Mouse (Mus musculus) CD4-positive, CD25-positive, alpha-beta regulatory T cell, adult 4 months (primary cell): ENCODE data around the gene Eno3. TPM values are rescaled to one million over a fixed set of nuclear protein-coding genes. Genes with fewer than 3 reads are reported as not detected.

ENCODE experiments used
- ATAC-seq: one replicate; pipeline ENCODE4 v1.8.0; 2017
- polyA plus RNA-seq, 2 experiments: library from polyadenylated mRNA; unstranded; fragments of 100-300 nt; shearing (Covaris generic); gene quantifications; one replicate each; pipeline ENCODE4 v1.2.1; 2017

Gene Eno3
- polyA plus RNA-seq, 2 experiments from 2014 or later, result 32.6 to 32.7 TPM

GRCm38 (mm10) chr11:70644564-70645103 is 12.4 kb upstream of the Eno3 start:
- ATAC-seq, result no peak

GRCm38 (mm10) chr11:70645461-70646258 is 11.3 kb upstream of the Eno3 start:
- ATAC-seq, result no peak

GRCm38 (mm10) chr11:70646259-70646555 is 10.8 kb upstream of the Eno3 start:
- ATAC-seq, result no peak

- peak; percentile 72 for ATAC-seq
Measured at GRCm38 (mm10) chr11:70646691-70647650, 10.0 kb upstream of the Eno3 start, which contains the start of the genes Rnf167 and Slc25a11. Gene Rnf167 (plus strand): TSS chr11:70647235. Gene Slc25a11 (minus strand): TSS chr11:70647479.

- no peak for ATAC-seq
Measured at GRCm38 (mm10) chr11:70647716-70648420, 9.1 kb upstream of the Eno3 start.

GRCm38 (mm10) chr11:70648512-70648911 is 8.5 kb upstream of the Eno3 start:
- no peak for ATAC-seq

- no peak for ATAC-seq
Measured at GRCm38 (mm10) chr11:70649185-70649734, 7.7 kb upstream of the Eno3 start.

GRCm38 (mm10) chr11:70650322-70651175 is 6.5 kb upstream of the Eno3 start:
- ATAC-seq, result peak; percentile 48

GRCm38 (mm10) chr11:70651391-70651790 is 5.6 kb upstream of the Eno3 start:
- no peak for ATAC-seq

GRCm38 (mm10) chr11:70652029-70652883 is 4.7 kb upstream of the Eno3 start:
- ATAC-seq, result no peak

GRCm38 (mm10) chr11:70652884-70653344 is 4.1 kb upstream of the Eno3 start:
- ATAC-seq, result no peak

GRCm38 (mm10) chr11:70653345-70654197 is 3.4 kb upstream of the Eno3 start:
- peak; percentile 17 for ATAC-seq

- ATAC-seq, result peak; percentile 36
Measured at GRCm38 (mm10) chr11:70654198-70654922, 2.6 kb upstream of the Eno3 start, which contains the start of gene Pfn1. Gene Pfn1 (minus strand): TSS chr11:70654644.

GRCm38 (mm10) chr11:70654923-70655570 is 2.0 kb upstream of the Eno3 start:
- peak; percentile 32 for ATAC-seq

GRCm38 (mm10) chr11:70655571-70656455 is 1.2 kb upstream of the Eno3 start:
- no peak for ATAC-seq

- no peak for ATAC-seq
Measured at GRCm38 (mm10) chr11:70656456-70656927, 510 bp upstream of the Eno3 start.

GRCm38 (mm10) chr11:70657573-70657972 is 571 bp downstream of the Eno3 start:
- ATAC-seq, result no peak
